Comparison of ENCODE assay signal across 8 mouse cellular contexts in genomic region chr1:39902704-39903151, GRCm38 (mm10). TPM values are rescaled to one million over a fixed set of nuclear protein-coding genes. Genes with fewer than 3 reads are reported as not detected.
A peak's percentile ranks its signal among the peaks of the same experiment; 100 is the strongest.
DNase-seq lines count a peak whose midpoint lies in the region; ATAC-seq and TF ChIP-seq lines count a peak whose summit lies in the region.

No protein-coding gene starts in this region.

- H3K27ac ChIP-seq in forebrain, embryonic 15.5 days (replicated peaks) = peak overlapping the region; percentile 100
- H3K27ac ChIP-seq in liver, embryonic 14.5 days = no peak overlapping the region
- peak overlapping the region; percentile 100 for H3K27ac ChIP-seq in neural tube, embryonic 14.5 days (ENCODE audit: low read depth, low read length)

- H3K9ac ChIP-seq in forebrain, embryonic 15.5 days (replicated peaks) = peak overlapping the region; percentile 100
- H3K9ac ChIP-seq in liver, embryonic 14.5 days (replicated peaks) = no peak overlapping the region
- peak overlapping the region; percentile 99 for H3K9ac ChIP-seq in neural tube, embryonic 14.5 days (replicated peaks; ENCODE audit: low read depth, low read length)

- peak overlapping the region; percentile 99 for H3K4me3 ChIP-seq in forebrain, embryonic 15.5 days
- peak overlapping the region in 1 of 2 experiments; percentile 66; a peak in 3 of 4 replicates for H3K4me3 ChIP-seq in liver, embryonic 14.5 days (ENCODE audit: insufficient read depth in 1 of 2, low read depth in 2 of 2, low read length in 2 of 2)
- peak overlapping the region; percentile 98 for H3K4me3 ChIP-seq in neural tube, embryonic 14.5 days (ENCODE audit: low read depth, low read length)

- no peak for TF ChIP-seq EP300 in liver, embryonic 14.5 days (IDR thresholded peaks at IDR 0.05; ENCODE audit: low read depth)

- 0% methylated on average over 3 of the region's 3 CpGs for WGBS in forebrain, embryonic 15.5 days
- 22% methylated on average over 3 of the region's 3 CpGs for WGBS in liver, embryonic 14.5 days (ENCODE audit: insufficient replicate concordance)
- WGBS in neural tube, embryonic 14.5 days = 2% methylated on average over 3 of the region's 3 CpGs

- ATAC-seq in forebrain, embryonic 15.5 days (replicated peaks) = no peak
- ATAC-seq in hematopoietic stem cell, adult 5-6 weeks (replicated peaks in 1 of 2; ENCODE audit: insufficient read depth in 1 of 2, low FRiP score in 2 of 2, low TSS enrichment in 1 of 2, low read depth in 1 of 2, poor library complexity in 2 of 2, severe bottlenecking in 2 of 2) = peak; percentile 41 to 47; a peak in 1 of 4 replicates
- no peak for ATAC-seq in liver, embryonic 14.5 days (ENCODE audit: insufficient read depth)
- ATAC-seq in neural tube, embryonic 14.5 days (ENCODE audit: low read depth) = no peak

- DNase-seq in ovary, postnatal 14 days (ENCODE audit: low spot score) = peak; percentile 31
- DNase-seq in ovary, adult 18-20 months (ENCODE audit: low spot score) = no peak
- peak; percentile 63 to 65 for DNase-seq in cerebellum, adult 18-20 months
- no peak for DNase-seq in liver, embryonic 14.5 days (ENCODE audit: low read depth in 3 of 3, low spot score in 3 of 3)
- no peak for DNase-seq in thymus, postnatal 25 days

- no peaks in the 10 kb centered on the region for H3K9me3 ChIP-seq in forebrain, embryonic 15.5 days
- no peaks in the 10 kb centered on the region for H3K9me3 ChIP-seq in liver, embryonic 14.5 days (ENCODE audit: control insufficient read depth, low read length)
- no peaks in the 10 kb centered on the region for H3K9me3 ChIP-seq in neural tube, embryonic 14.5 days (ENCODE audit: control insufficient read depth, low read length)

- TF ChIP-seq CTCF in liver, embryonic 14.5 days (IDR thresholded peaks at IDR 0.05; ENCODE audit: low read depth) = no peak

- no peaks in the 10 kb centered on the region for H3K27me3 ChIP-seq in forebrain, embryonic 15.5 days
- H3K27me3 ChIP-seq in liver, embryonic 14.5 days (ENCODE audit: control insufficient read depth, insufficient read depth, low read length) = peaks cover 28% of the 10 kb centered on the region
- H3K27me3 ChIP-seq in neural tube, embryonic 14.5 days (ENCODE audit: control insufficient read depth, insufficient read depth, low read length) = no peaks in the 10 kb centered on the region

- peaks cover 59% of the 10 kb centered on the region for H3K4me1 ChIP-seq in forebrain, embryonic 15.5 days
- 0 out of 4 replicates have a peak, but pooled peaks cover 0 to 2% of the 10 kb centered on the region in 2 experiments for H3K4me1 ChIP-seq in liver, embryonic 14.5 days (replicated peaks; ENCODE audit: control insufficient read depth in 2 of 2, insufficient read depth in 2 of 2, low read length in 1 of 2)
- peaks cover 53% of the 10 kb centered on the region for H3K4me1 ChIP-seq in neural tube, embryonic 14.5 days (ENCODE audit: control insufficient read depth, insufficient read depth, low read length)

- peaks cover 5% of the 10 kb centered on the region; the same call in 1 of the 2 replicates for H3K36me3 ChIP-seq in forebrain, embryonic 15.5 days
- no peaks in the 10 kb centered on the region for H3K36me3 ChIP-seq in liver, embryonic 14.5 days (replicated peaks; ENCODE audit: control insufficient read depth, insufficient read depth, low read depth)
- H3K36me3 ChIP-seq in neural tube, embryonic 14.5 days (ENCODE audit: control insufficient read depth, insufficient read depth, low read length) = 0 out of 2 replicates have a peak, but pooled peaks cover 3% of the 10 kb centered on the region

- H3K4me2 ChIP-seq in forebrain, embryonic 15.5 days (replicated peaks) = peak overlapping the region; percentile 79
- H3K4me2 ChIP-seq in liver, embryonic 14.5 days (ENCODE audit: low read depth) = peak overlapping the region; percentile 52
- H3K4me2 ChIP-seq in neural tube, embryonic 14.5 days (ENCODE audit: low read depth, low read length) = peak overlapping the region; percentile 92

RNA-seq across cellular contexts. Expression of gene Map4k4, which starts 2.0 kb away (rescaled TPM):
- 55.7 and 60.2 TPM in 2 replicates for polyA plus RNA-seq in forebrain, embryonic 15.5 days (2015; fragmentation: Nextera tagmentation; extraction: Ambion mirVana)
- total RNA-seq in hematopoietic stem cell, adult 5-6 weeks (2017) = 222 and 231 TPM in 2 replicates
- 8.6 and 14.5 TPM in 2 replicates for polyA plus RNA-seq in liver, embryonic 14.5 days (2012; rRNA removed)
- 2.3 and 2.7 TPM in 2 replicates for polyA plus RNA-seq in liver, embryonic 14.5 days (2014; fragmentation: Nextera tagmentation; extraction: Ambion mirVana)
- polyA plus RNA-seq in neural tube, embryonic 14.5 days (2014; fragmentation: Nextera tagmentation; extraction: Ambion mirVana) = 47.9 and 56.6 TPM in 2 replicates

Comparison
In these comparisons a context has a peak if more than half of its experiments do, and no peak if none do; other contexts are left out.
1. DNase-seq: peak in ovary, postnatal 14 days (single experiment) and cerebellum, adult 18-20 months (2 of 2); none in ovary, adult 18-20 months (single experiment), liver, embryonic 14.5 days (0 of 3) and thymus, postnatal 25 days (single experiment).
2. ATAC-seq: peak in hematopoietic stem cell, adult 5-6 weeks (2 of 2); none in forebrain, embryonic 15.5 days (single experiment), liver, embryonic 14.5 days (single experiment) and neural tube, embryonic 14.5 days (single experiment).
3. Peak in every context shown above with its lines, with median percentiles within 50 percentile points of each other: H3K4me2 ChIP-seq.